Mouse (Mus musculus) testis, adult 2 months (tissue): ENCODE data around the gene Mmp19.

ENCODE experiments used
- CTCF ChIP-seq: fragments of 200-500 bp; IDR thresholded peaks from 2 replicates; pipeline ENCODE4 v1.5.1; 2012; ENCODE audit warnings: low read depth, mild to moderate bottlenecking, inconsistent platforms, low read length, moderate library complexity; ENCODE audit not compliant: control insufficient read depth, insufficient read depth, insufficient replicate concordance
- POLR2A ChIP-seq: fragments of 200-500 bp; IDR thresholded peaks from 2 replicates; pipeline ENCODE4 v1.6.1; 2012; ENCODE audit warnings: low read depth, mild to moderate bottlenecking, inconsistent platforms, low read length, moderate library complexity; ENCODE audit not compliant: control insufficient read depth

GRCm38 (mm10) chr10:128790398-128791124 is at the start of gene Mmp19:
- no peak for TF ChIP-seq CTCF
- no peak for TF ChIP-seq POLR2A
